In the genomic region with DNA sequence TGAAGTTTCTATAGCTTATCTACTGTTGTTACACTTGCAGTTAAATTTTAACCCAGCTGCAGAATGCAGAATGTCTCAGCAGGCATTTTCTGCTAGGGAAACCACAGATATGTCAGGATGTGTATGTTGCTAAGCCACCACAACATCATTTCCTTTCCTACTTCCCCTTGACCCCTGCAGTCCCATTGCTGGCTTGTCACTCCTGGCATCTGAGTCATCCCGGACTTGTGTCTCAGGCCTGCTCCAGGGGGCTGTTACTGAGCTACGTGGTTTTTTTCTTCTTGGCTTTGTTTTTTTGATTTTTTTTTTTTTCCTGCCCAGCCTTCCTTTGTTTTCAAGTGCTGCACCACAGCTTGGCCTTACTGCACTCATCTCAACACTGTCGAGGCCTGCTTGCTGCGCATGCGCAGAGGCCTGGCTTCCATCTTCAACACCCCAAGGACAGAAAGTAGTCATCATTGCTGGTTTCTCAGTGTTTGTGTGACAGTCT, we compare ENCODE assay signal across 8 mouse cellular contexts. TPM values are rescaled to one million over a fixed set of nuclear protein-coding genes. Genes with fewer than 3 reads are reported as not detected.
DNase-seq lines count a peak whose midpoint lies in the region; ATAC-seq and TF ChIP-seq lines count a peak whose summit lies in the region.

No protein-coding gene starts in this region.

- no peak overlapping the region for H3K9ac ChIP-seq in heart, embryonic 12.5 days

- DNase-seq in adrenal gland, adult 8-10 months: peak; percentile 72
- peak; percentile 68 to 71 for DNase-seq in kidney, postnatal 36 days
- no peak for DNase-seq in urinary bladder, postnatal 14 days (ENCODE audit: low spot score)
- DNase-seq in urinary bladder, postnatal 10 days (ENCODE audit: low spot score): no peak
- no peak for DNase-seq in right cerebral cortex, postnatal 14 days

- H3K79me3 ChIP-seq in C2C12 (ENCODE audit: low read depth): no peaks in the 10 kb centered on the region

- H3K9me3 ChIP-seq in heart, embryonic 12.5 days (replicated peaks): no peaks in the 10 kb centered on the region

- H3K4me3 ChIP-seq in C2C12 (ENCODE audit: insufficient read depth, poor library complexity, severe bottlenecking) (no peak overlapping the region), myocyte (no peak overlapping the region)
- no peak overlapping the region for H3K4me3 ChIP-seq in heart, embryonic 12.5 days

- peak; percentile 85 for ATAC-seq in heart, embryonic 12.5 days (ENCODE audit: insufficient number of reproducible peaks, low FRiP score)

- no peak for TF ChIP-seq POLR2A in myocyte (IDR thresholded peaks at IDR 0.05; ENCODE audit: insufficient read length, low read depth)

- no peaks in the 10 kb centered on the region for H3K36me3 ChIP-seq in C2C12 (ENCODE audit: control insufficient read depth, insufficient read depth)
- H3K36me3 ChIP-seq in heart, embryonic 12.5 days: no peaks in the 10 kb centered on the region
- H3K36me3 ChIP-seq in myocyte (ENCODE audit: control insufficient read depth, insufficient read depth): no peaks in the 10 kb centered on the region

- peaks cover 22% of the 10 kb centered on the region for H3K4me1 ChIP-seq in heart, embryonic 12.5 days (replicated peaks)

- H3K79me2 ChIP-seq in C2C12 (ENCODE audit: control insufficient read depth, insufficient read depth) (no peaks in the 10 kb centered on the region), myocyte (ENCODE audit: control insufficient read depth, insufficient read depth) (no peaks in the 10 kb centered on the region)

- no peak overlapping the region for H3K4me2 ChIP-seq in heart, embryonic 12.5 days
- H3K4me2 ChIP-seq in myocyte (ENCODE audit: low read depth): peak overlapping the region; percentile 72

- no peak for TF ChIP-seq CTCF in C2C12 (IDR thresholded peaks at IDR 0.05; ENCODE audit: control insufficient read depth, insufficient read depth, insufficient read length)

- 24% methylated on average over 5 of the region's 5 CpGs for WGBS in heart, embryonic 12.5 days

- H3ac ChIP-seq in C2C12 (ENCODE audit: control insufficient read depth, insufficient read length, low read depth) (no peak overlapping the region), myocyte (ENCODE audit: control insufficient read depth, insufficient read length) (no peak overlapping the region)

- H3K27me3 ChIP-seq in C2C12 (ENCODE audit: control insufficient read depth, insufficient read depth, insufficient read length): no peaks in the 10 kb centered on the region
- no peaks in the 10 kb centered on the region for H3K27me3 ChIP-seq in heart, embryonic 12.5 days (replicated peaks)
- no peaks in the 10 kb centered on the region for H3K27me3 ChIP-seq in myocyte (ENCODE audit: control insufficient read depth, insufficient read depth, insufficient read length)

- H3K27ac ChIP-seq in heart, embryonic 12.5 days (ENCODE audit: poor library complexity, severe bottlenecking): peak overlapping the region; percentile 66

TF ChIP-seq in C2C12, 6 proteins besides CTCF, POLR2A, EP300 and RAD21:
- TF ChIP-seq USF1 (IDR thresholded peaks at IDR 0.05; ENCODE audit: low read depth): no peak
- TF ChIP-seq MAX (IDR thresholded peaks at IDR 0.05): peak; percentile 85
- no peak for TF ChIP-seq CEBPB (IDR thresholded peaks at IDR 0.05; ENCODE audit: low read depth)
- TF ChIP-seq MYOG (IDR thresholded peaks at IDR 0.05; ENCODE audit: control insufficient read depth, extremely low read depth, insufficient read length): no peak
- peak; percentile 65 for TF ChIP-seq MYOD1 (IDR thresholded peaks at IDR 0.05; ENCODE audit: control insufficient read depth, insufficient read length, low read depth)
- TF ChIP-seq FOSL1 (IDR thresholded peaks at IDR 0.05; ENCODE audit: insufficient read depth, low read length, poor library complexity, severe bottlenecking): peak; percentile 86

TF ChIP-seq in myocyte, 11 proteins besides CTCF, POLR2A, EP300 and RAD21:
- TF ChIP-seq MYOD1 (IDR thresholded peaks at IDR 0.05; ENCODE audit: control insufficient read depth in 1 of 3, insufficient read length in 2 of 3, low read depth in 2 of 3) (peak in 1 of 3 experiments; percentile 22), USF1 (IDR thresholded peaks at IDR 0.05; ENCODE audit: low read depth) (no peak)

RNA-seq across cellular contexts. Expression of a gene that starts 46.4 kb away (rescaled TPM):
- 2.0 TPM for polyA plus RNA-seq in C2C12 (2012; fragmentation: generic; extraction: Trizol)
- 10 to 100 TPM; 34.3 to 52.6 (median 40.5) TPM for total RNA-seq in adrenal gland, adult 8-10 months (2022)
- polyA plus RNA-seq in heart, embryonic 12.5 days (2016; fragmentation: Nextera tagmentation; extraction: Ambion mirVana): 33.4 and 39.6 TPM in 2 replicates
- polyA plus RNA-seq in myocyte (2012; fragmentation: generic; extraction: Trizol): 1.9 TPM

Comparison
In these comparisons a context has a peak if more than half of its experiments do, and no peak if none do; other contexts are left out.
1. DNase-seq: peak in adrenal gland, adult 8-10 months (single experiment) and kidney, postnatal 36 days (2 of 2); none in urinary bladder, postnatal 14 days (single experiment), urinary bladder, postnatal 10 days (single experiment) and right cerebral cortex, postnatal 14 days (single experiment).
2. RNA of a gene that starts 46.4 kb away (polyA plus RNA-seq): 33.4 to 39.6 TPM in heart, embryonic 12.5 days; 2.0 TPM in C2C12 (single experiment) and 1.9 TPM in myocyte (single experiment); every median in the first group is over 10 times any median in the second.